Mouse (Mus musculus) adrenal gland (tissue): ENCODE results near the gene 1700019D03Rik.

Source experiments
- intact Hi-C: fragments of 180-260 bp; cut with DNase I; formaldehyde crosslinking; loops from one replicate; pipeline ENCODE4 v1.15.1; 2025
- long read RNA-seq, 2 experiments: library from polyadenylated mRNA; unstranded; transcript quantifications; one replicate each; pipeline ENCODE4 v2.0.0; 2020; ENCODE audit warnings: borderline replicate concordance in 1 of 2; ENCODE audit not compliant: insufficient replicate concordance in 1 of 2

Gene 1700019D03Rik
- long read RNA-seq, experiment 1, partial matches to known transcripts: 0 of 2 reads
- long read RNA-seq, experiment 1, other reads (novel, unspliced or antisense): 1 of 2 reads
- long read RNA-seq, experiment 2: 0 reads

DNA sequence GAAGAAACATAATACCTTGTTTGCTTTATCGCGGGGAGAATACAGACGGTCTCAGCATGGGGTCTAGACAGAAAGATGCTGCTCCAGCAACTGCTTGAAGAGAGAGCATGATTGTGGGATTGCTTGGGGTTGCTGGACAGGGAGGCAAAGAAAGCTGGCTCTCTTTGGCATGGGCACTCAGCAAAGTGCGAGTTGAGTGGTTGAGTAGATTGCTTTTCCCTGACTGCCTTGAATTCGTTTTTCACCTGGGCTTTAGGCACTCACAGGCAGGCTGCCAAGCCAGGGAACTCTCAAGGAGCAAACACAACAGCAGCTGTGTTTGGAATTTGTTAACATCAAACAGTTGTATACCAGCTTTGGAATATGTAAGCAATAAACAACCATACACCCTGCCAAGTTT lies at the start of gene 1700019D03Rik:
TSS of gene 1700019D03Rik (minus strand) at position 101 of the 400 bp plus-strand sequence.
- intact Hi-C loops: no loop called here

GRCm38 (mm10) chr1:53063921-53064320 lies 43.9 kb upstream of the 1700019D03Rik start:
- intact Hi-C loops: no loop called here

GRCm38 (mm10) chr1:53061871-53062608 lies 42.1 kb upstream of the 1700019D03Rik start:
- intact Hi-C loops: no loop called here

DNA sequence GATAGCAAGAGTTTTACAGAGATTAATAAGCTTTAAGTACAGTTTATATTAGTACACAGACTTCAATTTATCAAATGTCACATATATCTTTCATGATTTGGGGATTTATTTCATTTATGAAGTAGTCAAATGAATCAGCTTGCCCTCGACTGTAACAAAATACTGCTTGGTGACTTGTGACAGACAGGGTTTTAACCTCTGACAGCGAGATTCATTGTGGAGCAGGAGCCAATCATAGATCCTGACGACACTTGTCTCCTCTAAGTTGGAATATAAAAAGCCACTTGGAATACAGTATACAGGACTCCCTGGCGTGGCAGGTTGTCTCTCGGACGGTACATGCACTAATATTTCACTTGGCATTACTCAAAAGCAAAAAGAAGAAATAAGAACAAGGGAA lies 41.4 kb upstream of the 1700019D03Rik start, which contains the start of gene Mstn:
TSS of gene Mstn (plus strand) at position 301 of the 400 bp plus-strand sequence.
- intact Hi-C loops: no loop called here

GRCm38 (mm10) chr1:53060499-53060898 lies 40.5 kb upstream of the 1700019D03Rik start:
- intact Hi-C loops: no loop called here

GRCm38 (mm10) chr1:53059106-53059505 lies 39.1 kb upstream of the 1700019D03Rik start:
- intact Hi-C loops: no loop called here

- intact Hi-C loops: loop anchor here (1.0 to 2.0 kb wide), 2 partner anchors 220 to 299 kb away; partner anchors contain the start of genes Asdurf, Asnsd1 and Gm28551
Measured at GRCm38 (mm10) chr1:53053087-53054022, 33.4 kb upstream of the 1700019D03Rik start.

DNA sequence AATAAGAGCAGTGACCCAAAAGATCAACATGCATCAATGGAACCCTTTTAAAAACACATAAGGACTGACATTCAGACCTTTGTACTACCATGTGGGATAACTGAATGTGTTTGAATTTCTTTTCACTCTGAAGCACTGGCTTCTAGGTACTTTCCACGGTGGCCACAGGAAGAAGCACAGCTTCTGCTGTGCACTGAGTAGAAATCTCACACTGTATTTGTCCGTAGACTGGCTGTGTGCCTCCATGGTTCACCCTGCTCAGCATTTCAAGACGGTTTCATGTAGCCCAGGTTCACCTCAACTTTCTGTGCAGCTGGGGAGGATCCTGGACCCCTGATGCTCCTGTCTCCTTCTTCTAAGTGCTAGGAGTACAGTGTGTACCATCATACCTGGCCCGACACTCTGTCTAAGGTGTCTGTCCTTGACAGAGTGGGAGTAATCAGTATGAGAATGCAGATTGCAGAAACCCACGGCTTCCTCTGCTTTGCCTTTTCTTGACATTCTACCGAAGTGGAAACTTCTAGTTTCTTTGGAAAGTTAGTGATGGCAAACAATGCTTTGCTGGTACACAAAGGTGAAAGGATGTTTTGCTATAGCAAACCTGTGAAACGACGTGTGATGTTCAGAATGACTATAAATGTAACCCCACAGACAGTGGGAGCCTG lies 29.9 kb upstream of the 1700019D03Rik start:
- intact Hi-C loops: no loop called here

DNA sequence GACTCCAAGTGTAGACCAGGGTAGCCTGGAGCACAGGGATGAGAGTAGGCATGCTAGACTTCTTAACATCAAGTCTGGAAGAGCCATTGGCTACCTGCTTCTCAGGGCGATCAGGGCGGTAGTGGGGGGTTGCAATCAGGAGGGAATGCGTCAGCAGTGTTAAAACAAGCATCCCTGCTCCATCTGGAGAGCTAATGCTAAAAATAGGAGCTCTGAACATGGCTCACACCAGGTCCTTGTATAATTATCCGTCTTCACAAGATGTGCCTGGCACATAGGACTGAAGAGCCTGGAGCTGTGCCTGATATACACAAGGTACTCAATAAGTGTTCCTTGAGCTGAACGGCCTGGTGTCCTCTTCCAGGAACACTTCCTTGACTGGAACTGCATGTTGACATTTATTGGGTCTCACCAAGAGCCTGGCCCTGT lies 17.5 kb upstream of the 1700019D03Rik start:
- intact Hi-C loops: no loop called here

GRCm38 (mm10) chr1:53032550-53032949 lies 12.6 kb upstream of the 1700019D03Rik start:
- intact Hi-C loops: no loop called here

DNA sequence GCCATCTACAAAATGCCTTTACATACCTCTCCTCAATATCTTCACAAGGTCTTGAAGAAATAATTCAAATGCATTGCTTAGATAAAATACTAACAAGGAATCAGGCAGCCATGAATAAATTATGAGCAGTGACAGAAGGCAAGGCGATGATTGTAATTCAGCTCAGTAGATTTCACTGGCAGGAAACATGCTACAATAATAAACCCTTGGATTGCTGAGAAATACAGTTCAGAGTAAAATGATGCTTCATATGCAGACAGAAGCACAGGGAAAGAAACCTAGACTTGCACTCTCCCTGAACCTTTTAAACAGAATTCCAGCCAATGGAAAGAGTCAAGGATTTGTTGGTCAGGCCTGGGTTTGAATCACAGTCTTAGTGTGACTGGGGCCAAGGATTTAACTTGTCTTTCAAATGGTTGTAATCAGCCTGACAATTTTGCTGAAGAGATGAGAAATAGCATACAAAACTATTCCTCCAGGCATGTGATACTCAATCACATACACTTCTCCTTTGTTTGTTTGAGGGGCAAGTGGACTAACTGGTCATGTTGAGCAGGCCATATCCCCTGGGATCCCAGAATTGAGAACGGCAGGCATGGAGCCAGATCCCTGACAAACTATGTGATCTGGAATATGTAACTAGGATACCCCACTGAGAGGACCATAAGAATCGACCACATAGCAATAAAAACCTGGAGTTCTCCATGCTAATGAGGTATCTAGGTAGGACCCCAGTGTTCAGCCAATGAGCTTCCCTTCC lies 1.1 kb downstream of the 1700019D03Rik start:
- intact Hi-C loops: no loop called here

- intact Hi-C loops: no loop called here
Measured at GRCm38 (mm10) chr1:53015606-53016005, 4.4 kb downstream of the 1700019D03Rik start.

DNA sequence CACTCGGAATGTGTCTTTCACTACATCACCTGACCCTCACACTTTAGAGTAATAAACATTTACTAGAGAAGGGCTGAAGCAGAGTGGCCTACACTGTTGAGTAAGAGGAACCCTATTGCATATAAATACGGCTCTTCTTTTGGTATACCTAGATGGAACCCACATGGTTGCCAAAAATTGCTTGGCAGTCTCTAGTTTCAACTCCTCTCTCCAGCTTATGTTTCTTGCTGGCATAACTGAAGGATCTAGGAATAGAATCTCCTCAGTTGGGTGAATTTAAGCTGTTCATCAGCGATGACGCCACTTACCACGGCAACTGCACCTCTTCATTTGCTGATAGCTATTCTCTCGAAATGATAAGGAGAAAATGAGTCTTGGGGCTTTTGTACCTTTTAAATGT lies 5.3 kb downstream of the 1700019D03Rik start:
- intact Hi-C loops: no loop called here

GRCm38 (mm10) chr1:52986692-52987091 lies 33.3 kb downstream of the 1700019D03Rik start:
- intact Hi-C loops: no loop called here

GRCm38 (mm10) chr1:52973198-52973597 lies 46.8 kb downstream of the 1700019D03Rik start:
- intact Hi-C loops: no loop called here

DNA sequence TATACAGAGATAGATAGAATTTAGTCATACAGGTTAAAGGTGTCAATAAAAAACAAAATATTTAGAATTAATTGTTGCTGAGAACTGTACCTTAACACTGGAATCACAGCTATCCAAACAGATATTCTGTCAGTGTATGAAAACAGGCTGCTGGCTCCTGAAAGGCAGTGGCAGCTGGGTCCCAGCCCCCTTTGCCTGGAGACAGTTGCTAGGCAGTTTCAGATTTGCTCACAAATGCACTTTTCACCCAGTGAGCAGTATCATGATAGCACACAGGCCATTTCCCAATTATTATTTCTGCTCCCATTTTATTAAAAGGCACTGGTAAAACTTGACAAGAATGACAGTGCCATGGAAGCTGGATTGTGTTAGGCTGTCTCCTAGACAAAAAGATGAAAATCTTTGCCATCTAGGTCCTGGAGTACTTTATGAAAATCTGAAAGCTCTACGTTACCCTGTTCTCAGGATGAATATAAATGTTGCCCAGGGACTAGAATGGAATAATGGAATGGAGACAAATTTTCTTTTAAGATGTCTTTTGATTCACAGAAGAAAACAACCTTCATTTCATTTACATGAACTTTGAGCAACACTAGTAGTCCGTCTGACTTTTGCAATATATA lies 48.0 kb downstream of the 1700019D03Rik start:
- intact Hi-C loops: no loop called here

DNA sequence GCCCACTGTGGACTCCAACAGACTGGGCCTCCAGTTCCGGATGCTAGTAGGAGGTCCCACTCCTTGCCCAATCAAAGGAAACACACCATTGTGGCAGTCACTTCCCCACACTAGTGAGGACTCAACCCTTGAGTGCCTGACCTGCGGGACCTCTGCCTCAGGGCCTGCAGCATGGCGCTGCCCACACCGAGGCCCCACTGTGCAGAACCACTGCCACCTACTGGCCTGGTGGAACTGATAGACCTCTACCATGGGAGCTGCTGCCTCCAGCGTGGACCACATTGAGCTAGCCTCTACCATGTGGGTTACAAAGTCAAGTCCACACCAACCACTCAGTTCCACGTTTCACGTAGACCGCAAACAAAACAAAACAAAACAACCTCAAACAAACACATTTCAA lies 55.4 kb downstream of the 1700019D03Rik start:
- intact Hi-C loops: no loop called here

DNA sequence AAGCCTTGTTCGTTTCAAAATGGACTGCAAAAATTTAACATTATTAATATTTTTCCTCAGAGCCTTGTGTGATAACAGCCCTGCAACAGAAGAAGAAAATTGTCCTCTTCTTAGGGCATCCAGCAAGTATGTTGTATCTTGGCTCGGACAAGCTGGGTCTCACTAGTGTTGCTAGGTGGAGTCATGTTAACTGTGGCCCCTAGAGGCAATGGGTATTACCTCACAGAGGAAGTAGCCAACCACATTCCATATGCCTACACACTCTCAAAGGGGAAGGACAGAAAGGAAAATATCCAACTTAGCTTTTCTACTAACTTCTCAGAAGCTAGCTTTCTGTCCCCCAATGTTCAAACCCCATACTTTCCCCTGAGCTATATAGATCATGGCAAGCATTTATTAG lies 56.9 kb downstream of the 1700019D03Rik start:
- intact Hi-C loops: no loop called here

- intact Hi-C loops: no loop called here
Measured at GRCm38 (mm10) chr1:52960191-52960590, 59.8 kb downstream of the 1700019D03Rik start.

GRCm38 (mm10) chr1:52956746-52957145 lies 63.2 kb downstream of the 1700019D03Rik start:
- intact Hi-C loops: loop anchor here (10.0 kb wide), 2 partner anchors 82 to 312 kb away; no protein-coding TSS in a partner anchor
